Mouse (Mus musculus): Measurements from ENCODE around the gene March1. TPM values are rescaled to one million over a fixed set of nuclear protein-coding genes. Genes with fewer than 3 reads are reported as not detected.

The March1 gene
- polyA plus RNA-seq (2015; fragmentation: Nextera tagmentation; extraction: Ambion mirVana), result 0.66 and 0.71 TPM in 2 replicates

DNA sequence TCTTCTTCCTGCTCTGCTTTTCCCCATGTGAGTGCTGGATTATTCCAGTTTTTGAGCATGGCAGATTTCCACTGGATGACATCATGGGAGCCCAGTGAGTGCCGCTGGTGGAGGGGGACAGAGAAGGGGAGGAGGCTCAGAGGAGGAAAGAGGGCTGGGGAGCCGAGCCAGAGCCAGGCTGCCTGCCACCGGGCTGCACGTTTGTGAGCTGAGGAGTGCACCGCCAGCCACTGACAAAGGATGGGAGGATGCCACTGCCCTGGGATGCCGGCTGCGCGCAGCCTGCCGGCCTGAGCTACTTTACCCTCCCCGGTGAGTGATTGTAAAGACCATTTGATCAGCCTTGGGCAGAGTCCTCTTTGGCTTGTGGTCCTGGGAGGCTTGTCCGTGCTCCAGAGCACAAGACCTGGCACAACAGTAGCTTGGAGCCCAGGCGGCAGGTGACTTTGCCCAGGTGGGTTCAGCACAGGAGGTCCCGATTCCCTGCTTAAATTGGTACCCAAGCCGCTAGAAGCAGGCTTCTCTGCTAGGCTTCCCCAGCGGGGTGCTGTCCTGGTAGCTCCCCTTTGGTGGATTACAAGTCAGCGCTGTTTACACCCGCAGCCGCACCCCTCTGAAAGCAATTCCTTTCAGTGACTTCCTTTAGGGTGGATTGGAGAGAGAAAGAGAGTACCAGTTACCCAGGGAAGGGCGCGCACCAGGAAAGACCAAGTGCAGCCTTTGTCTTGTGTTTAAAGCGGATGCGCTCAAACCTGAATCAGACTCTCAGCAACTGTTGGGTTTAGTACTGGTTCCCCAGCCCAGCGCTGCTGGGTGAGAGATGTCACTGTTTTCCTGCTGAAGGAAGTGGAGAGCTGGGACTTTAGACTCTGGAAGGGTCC is at the start of gene March1:
Gene March1, plus strand, starts transcription at position 30 of the 881 bp plus-strand sequence.
- Histone ChIP-seq H3K9ac (no peak within 1 kb of the TSS), H3K4me3 (peak within 1 kb of the TSS; percentile 16)

GRCm38 (mm10) chr8:65586909-65587308 is 30.8 kb upstream of the March1 start:
- Histone ChIP-seq H3K27ac (no peak overlapping the region), H3K9ac (no peak overlapping the region), H3K27me3 (no peaks in the 10 kb centered on the region), H3K4me1 (replicated peaks) (no peaks in the 10 kb centered on the region), H3K4me2 (no peak overlapping the region), H3K36me3 (no peaks in the 10 kb centered on the region), H3K9me3 (replicated peaks) (no peaks in the 10 kb centered on the region), H3K4me3 (no peak overlapping the region)
- no peak for ATAC-seq (replicated peaks; ENCODE audit: insufficient number of reproducible peaks, insufficient read depth, low FRiP score, low read depth)
- WGBS, result 27% methylated on average over 1 of the region's 1 CpGs

More for the DNA sequence above, at the start of gene March1:
- Histone ChIP-seq H3K4me2 (peak within 1 kb of the TSS; percentile 39), H3K27ac (no peak within 1 kb of the TSS), H3K36me3 (no peaks in the 10 kb centered on the region), H3K27me3 (peaks cover 22% of the 10 kb centered on the region), H3K4me1 (replicated peaks) (no peaks in the 10 kb centered on the region; the same call in 1 of the 2 replicates), H3K9me3 (replicated peaks) (no peaks in the 10 kb centered on the region)
- ATAC-seq (replicated peaks; ENCODE audit: insufficient number of reproducible peaks, insufficient read depth, low FRiP score, low read depth), result no peak
- 3% methylated on average over 23 of the region's 23 CpGs for WGBS

DNA sequence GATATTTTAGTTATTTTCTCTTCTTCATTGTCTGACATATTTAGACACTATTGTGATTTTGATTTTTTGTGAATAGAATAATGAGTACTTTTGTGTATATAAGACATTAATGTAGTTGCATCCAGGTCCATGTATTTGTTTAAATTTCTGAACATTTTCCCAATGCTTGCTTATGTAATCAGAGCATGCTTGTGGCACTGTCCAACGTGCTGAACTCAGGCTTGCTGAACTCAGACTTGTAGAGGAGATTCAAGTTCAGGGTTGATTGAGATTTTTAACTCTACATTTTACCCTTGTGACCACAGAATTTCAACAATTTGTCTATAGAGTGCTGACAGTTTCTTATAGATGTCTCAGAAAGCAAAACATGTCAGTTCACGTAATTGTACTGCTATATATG is 14.5 kb upstream of the March1 start:
- Histone ChIP-seq H3K4me2 (no peak overlapping the region), H3K27ac (no peak overlapping the region), H3K9ac (no peak overlapping the region), H3K4me1 (replicated peaks) (no peaks in the 10 kb centered on the region), H3K27me3 (no peaks in the 10 kb centered on the region), H3K36me3 (no peaks in the 10 kb centered on the region), H3K4me3 (no peak overlapping the region), H3K9me3 (replicated peaks) (no peaks in the 10 kb centered on the region)
- WGBS, result 34% methylated on average over 2 of the region's 2 CpGs
- no peak for ATAC-seq (replicated peaks; ENCODE audit: insufficient number of reproducible peaks, insufficient read depth, low FRiP score, low read depth)

- 55% methylated on average over 2 of the region's 2 CpGs for WGBS
- H3K36me3 ChIP-seq, result no peaks in the 10 kb centered on the region
- H3K4me3 ChIP-seq, result no peak overlapping the region
- H3K9me3 ChIP-seq (replicated peaks), result no peaks in the 10 kb centered on the region
- H3K27me3 ChIP-seq, result no peaks in the 10 kb centered on the region
- H3K9ac ChIP-seq, result no peak overlapping the region
- H3K4me2 ChIP-seq, result no peak overlapping the region
- H3K27ac ChIP-seq, result no peak overlapping the region
- H3K4me1 ChIP-seq (replicated peaks), result no peaks in the 10 kb centered on the region
- ATAC-seq (replicated peaks; ENCODE audit: insufficient number of reproducible peaks, insufficient read depth, low FRiP score, low read depth), result no peak
Observed at GRCm38 (mm10) chr8:65609509-65609908, 8.2 kb upstream of the March1 start.

- Histone ChIP-seq H3K9ac (no peak overlapping the region), H3K36me3 (no peaks in the 10 kb centered on the region), H3K27me3 (peaks cover 22% of the 10 kb centered on the region), H3K4me3 (no peak overlapping the region), H3K9me3 (replicated peaks) (no peaks in the 10 kb centered on the region), H3K4me2 (no peak overlapping the region), H3K27ac (no peak overlapping the region), H3K4me1 (replicated peaks) (no peaks in the 10 kb centered on the region; the same call in 1 of the 2 replicates)
- ATAC-seq (replicated peaks; ENCODE audit: insufficient number of reproducible peaks, insufficient read depth, low FRiP score, low read depth), result no peak
- WGBS, result 37% methylated on average over 7 of the region's 7 CpGs
Observed at GRCm38 (mm10) chr8:65618966-65619365, 1.3 kb downstream of the March1 start.

GRCm38 (mm10) chr8:65644931-65645330 is 27.2 kb downstream of the March1 start:
- H3K4me1 ChIP-seq (replicated peaks), result no peaks in the 10 kb centered on the region
- no peaks in the 10 kb centered on the region for H3K9me3 ChIP-seq (replicated peaks)
- H3K27me3 ChIP-seq, result no peaks in the 10 kb centered on the region
- no peak overlapping the region for H3K27ac ChIP-seq
- H3K9ac ChIP-seq, result no peak overlapping the region
- no peaks in the 10 kb centered on the region for H3K36me3 ChIP-seq
- no peak for ATAC-seq (replicated peaks; ENCODE audit: insufficient number of reproducible peaks, insufficient read depth, low FRiP score, low read depth)
- H3K4me3 ChIP-seq, result no peak overlapping the region
- no peak overlapping the region for H3K4me2 ChIP-seq

DNA sequence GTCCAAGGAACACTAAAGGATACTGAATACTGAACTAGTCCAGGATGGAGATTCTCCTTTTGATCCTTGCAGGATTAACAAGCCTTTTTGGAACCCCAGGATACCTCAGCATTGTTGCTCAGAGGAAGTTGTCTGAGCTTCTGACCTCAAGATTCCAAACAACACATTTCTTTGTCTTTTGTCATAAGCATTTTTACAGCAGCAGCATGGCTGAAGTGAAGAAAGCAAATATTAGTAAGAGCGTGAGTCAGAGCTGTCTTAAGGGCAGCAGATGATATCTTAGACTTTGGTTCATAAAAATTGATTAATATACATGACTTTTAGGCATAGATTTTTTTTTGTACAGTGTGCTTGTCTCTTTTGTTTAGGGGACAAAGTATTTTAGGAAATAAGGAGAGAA is 27.8 kb downstream of the March1 start:
- no peak overlapping the region for H3K4me2 ChIP-seq
- H3K4me1 ChIP-seq (replicated peaks), result no peaks in the 10 kb centered on the region
- H3K9me3 ChIP-seq (replicated peaks), result no peaks in the 10 kb centered on the region
- 80% methylated on average over 1 of the region's 1 CpGs for WGBS
- no peak overlapping the region for H3K27ac ChIP-seq
- H3K27me3 ChIP-seq, result no peaks in the 10 kb centered on the region
- no peaks in the 10 kb centered on the region for H3K36me3 ChIP-seq
- H3K9ac ChIP-seq, result no peak overlapping the region
- H3K4me3 ChIP-seq, result no peak overlapping the region
- ATAC-seq (replicated peaks; ENCODE audit: insufficient number of reproducible peaks, insufficient read depth, low FRiP score, low read depth), result no peak

GRCm38 (mm10) chr8:65645945-65646344 is 28.2 kb downstream of the March1 start:
- Histone ChIP-seq H3K27ac (no peak overlapping the region), H3K4me3 (no peak overlapping the region), H3K4me1 (replicated peaks) (no peaks in the 10 kb centered on the region), H3K27me3 (no peaks in the 10 kb centered on the region), H3K9ac (no peak overlapping the region), H3K4me2 (no peak overlapping the region), H3K9me3 (replicated peaks) (no peaks in the 10 kb centered on the region), H3K36me3 (no peaks in the 10 kb centered on the region)
- WGBS, result 79% methylated on average over 1 of the region's 1 CpGs
- ATAC-seq (replicated peaks; ENCODE audit: insufficient number of reproducible peaks, insufficient read depth, low FRiP score, low read depth), result no peak

DNA sequence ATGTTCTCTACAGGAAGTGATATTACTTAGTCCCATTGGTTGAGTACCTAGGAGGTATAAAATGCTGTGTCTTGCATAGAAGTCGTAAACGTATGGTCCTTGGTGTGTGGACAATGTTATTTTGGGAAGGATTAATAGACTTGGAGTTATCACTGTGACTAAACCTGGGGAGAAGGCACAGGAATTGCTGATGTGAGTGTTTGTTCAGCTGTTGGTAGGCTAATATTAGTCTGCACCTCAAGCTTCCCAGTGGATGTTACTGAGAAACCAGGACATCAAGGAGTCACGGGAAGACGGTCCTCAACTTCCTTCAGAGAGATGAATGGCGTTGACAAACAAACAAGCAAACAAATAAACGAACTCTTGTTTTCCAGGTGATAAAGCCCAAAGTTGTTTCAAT is 38.2 kb downstream of the March1 start:
- Histone ChIP-seq H3K27me3 (no peaks in the 10 kb centered on the region), H3K27ac (no peak overlapping the region), H3K36me3 (no peaks in the 10 kb centered on the region), H3K4me2 (no peak overlapping the region), H3K9ac (no peak overlapping the region), H3K9me3 (replicated peaks) (no peaks in the 10 kb centered on the region), H3K4me1 (replicated peaks) (no peaks in the 10 kb centered on the region), H3K4me3 (no peak overlapping the region)
- 70% methylated on average over 6 of the region's 6 CpGs for WGBS
- ATAC-seq (replicated peaks; ENCODE audit: insufficient number of reproducible peaks, insufficient read depth, low FRiP score, low read depth), result no peak

DNA sequence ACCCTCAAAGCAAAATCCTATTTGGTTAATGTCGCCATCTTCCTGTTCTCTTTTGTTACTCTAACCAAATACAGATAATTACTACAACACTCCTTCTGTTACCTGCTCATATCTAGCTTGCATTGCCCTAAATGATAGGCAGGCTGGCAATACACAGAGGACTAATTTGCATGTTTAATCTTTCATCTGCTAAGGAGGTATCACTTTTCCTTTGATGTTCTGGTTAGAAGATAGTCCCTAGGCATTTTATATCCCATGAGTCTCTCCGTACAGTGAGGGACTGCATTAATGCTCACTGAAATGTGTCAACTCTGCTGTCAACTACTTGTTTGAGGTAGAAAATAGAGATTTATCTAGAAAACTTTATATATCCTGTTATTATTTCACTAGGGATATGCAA is 44.2 kb downstream of the March1 start:
- Histone ChIP-seq H3K36me3 (no peaks in the 10 kb centered on the region), H3K4me2 (no peak overlapping the region), H3K9ac (no peak overlapping the region), H3K4me1 (replicated peaks) (no peaks in the 10 kb centered on the region), H3K9me3 (replicated peaks) (no peaks in the 10 kb centered on the region), H3K4me3 (no peak overlapping the region), H3K27ac (no peak overlapping the region), H3K27me3 (no peaks in the 10 kb centered on the region)
- ATAC-seq (replicated peaks; ENCODE audit: insufficient number of reproducible peaks, insufficient read depth, low FRiP score, low read depth), result no peak
- WGBS, result 79% methylated on average over 2 of the region's 2 CpGs

GRCm38 (mm10) chr8:65665786-65666185 is 48.1 kb downstream of the March1 start:
- H3K9me3 ChIP-seq (replicated peaks), result no peaks in the 10 kb centered on the region
- H3K4me3 ChIP-seq, result no peak overlapping the region
- H3K27ac ChIP-seq, result no peak overlapping the region
- WGBS, result 83% methylated on average over 2 of the region's 2 CpGs
- no peak overlapping the region for H3K4me2 ChIP-seq
- no peaks in the 10 kb centered on the region for H3K36me3 ChIP-seq
- no peak overlapping the region for H3K9ac ChIP-seq
- no peaks in the 10 kb centered on the region for H3K4me1 ChIP-seq (replicated peaks)
- H3K27me3 ChIP-seq, result no peaks in the 10 kb centered on the region
- ATAC-seq (replicated peaks; ENCODE audit: insufficient number of reproducible peaks, insufficient read depth, low FRiP score, low read depth), result no peak

DNA sequence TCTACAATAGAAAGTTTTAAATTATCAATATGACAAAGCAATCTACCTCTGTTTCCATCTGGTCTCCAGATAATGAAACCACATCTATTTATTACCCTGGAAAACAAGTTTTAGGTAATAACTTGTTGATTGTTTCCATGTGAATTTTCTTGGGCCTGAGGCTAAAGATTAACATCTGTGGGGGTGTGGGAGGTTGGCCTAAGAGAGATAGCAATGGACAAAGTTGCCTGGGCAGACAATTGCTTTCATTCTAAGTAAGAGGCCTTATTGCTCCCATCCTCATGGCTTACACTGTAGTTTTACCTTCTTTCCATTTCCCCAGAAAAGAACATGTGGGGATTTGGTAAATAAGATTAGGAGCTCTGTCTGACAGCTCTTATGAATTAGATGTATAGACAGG is 125.4 kb downstream of the March1 start:
- Histone ChIP-seq H3K27me3 (no peaks in the 10 kb centered on the region), H3K4me2 (no peak overlapping the region), H3K27ac (no peak overlapping the region), H3K9me3 (replicated peaks) (no peaks in the 10 kb centered on the region), H3K4me3 (no peak overlapping the region), H3K9ac (no peak overlapping the region), H3K4me1 (replicated peaks) (no peaks in the 10 kb centered on the region), H3K36me3 (no peaks in the 10 kb centered on the region)
- ATAC-seq (replicated peaks; ENCODE audit: insufficient number of reproducible peaks, insufficient read depth, low FRiP score, low read depth), result no peak
